Mouse (Mus musculus) CH12.LX (cell line): ENCODE data around the gene Myo1a. TPM values are rescaled to one million over a fixed set of nuclear protein-coding genes. Genes with fewer than 3 reads are reported as not detected.

Source experiments
- DNase-seq: peaks from one replicate; pipeline ENCODE4 v3.0.0-alpha.2; 2013; ENCODE audit errors: extremely low read depth
- H3K27ac ChIP-seq: 2 replicates; pipeline ENCODE4 v1.5.1; 2012; ENCODE audit warnings: low read depth, mild to moderate bottlenecking, control low read depth, moderate library complexity; ENCODE audit not compliant: insufficient read depth
- H3K27me3 ChIP-seq: replicated peaks from 2 replicates; pipeline ENCODE3; 2012; ENCODE audit warnings: inconsistent platforms
- H3K36me3 ChIP-seq, 2 experiments: replicated peaks in 1 of 2; 2 replicates each; pipeline versions ENCODE3 to v1.6.1; 2012; ENCODE audit warnings: inconsistent platforms in 1 of 2, low read length in 1 of 2, mild to moderate bottlenecking in 1 of 2, mixed read lengths in 1 of 2, moderate library complexity in 1 of 2; ENCODE audit not compliant: control insufficient read depth in 1 of 2, insufficient read depth in 1 of 2
- H3K4me1 ChIP-seq, 2 experiments: 2 replicates each; pipeline ENCODE4 v1.6.1; 2012; ENCODE audit warnings: inconsistent platforms in 1 of 2, moderate library complexity in 1 of 2; ENCODE audit not compliant: insufficient read depth in 2 of 2, control insufficient read depth in 1 of 2
- H3K4me2 ChIP-seq: 2 replicates; pipeline ENCODE4 v1.6.1; 2012; ENCODE audit warnings: low read depth, mild to moderate bottlenecking, control low read depth; ENCODE audit not compliant: poor library complexity, insufficient read depth, severe bottlenecking
- H3K4me3 ChIP-seq, 3 experiments: fragments of 150-350 bp in 1 of 3; sonication (generic) in 1 of 3; replicated peaks in 1 of 3; 2 replicates each; pipeline versions ENCODE3 to v1.5.1; 2011 to 2012; ENCODE audit warnings: low read depth in 2 of 3, low read length in 2 of 3, mild to moderate bottlenecking in 2 of 3, moderate library complexity in 2 of 3, control low read depth in 1 of 3, improper control_type of control experiment in 1 of 3, inconsistent platforms in 1 of 3, mixed read lengths in 1 of 3; ENCODE audit not compliant: poor library complexity in 1 of 3
- H3K79me2 ChIP-seq: replicated peaks from 2 replicates; pipeline ENCODE4 v1.6.1; 2012; ENCODE audit warnings: mild to moderate bottlenecking, moderate library complexity; ENCODE audit not compliant: control insufficient read depth, poor library complexity, insufficient read depth, severe bottlenecking; ENCODE audit errors: extremely low read depth
- H3K9ac ChIP-seq: 2 replicates; pipeline ENCODE4 v1.6.1; 2012; ENCODE audit warnings: low read depth, mild to moderate bottlenecking, control low read depth, moderate library complexity; ENCODE audit not compliant: insufficient read depth
- H3K9me3 ChIP-seq: replicated peaks from 2 replicates; pipeline ENCODE3; 2012; ENCODE audit warnings: low read length, inconsistent platforms, mixed read lengths
- BHLHE40 ChIP-seq: IDR thresholded peaks from 2 replicates; pipeline ENCODE4 v1.6.1; 2011; ENCODE audit warnings: mild to moderate bottlenecking, low read depth, low read length, improper control_type of control experiment
- CTCF ChIP-seq, 2 experiments: IDR thresholded peaks in 1 of 2; conservative IDR thresholded peaks in 1 of 2; 2 replicates each; pipeline ENCODE4 v1.5.1; 2011 to 2012; ENCODE audit warnings: low read depth in 2 of 2, low read length in 2 of 2, improper control_type of control experiment in 1 of 2, inconsistent platforms in 1 of 2, mild to moderate bottlenecking in 1 of 2, moderate library complexity in 1 of 2
- ELF1 ChIP-seq: IDR thresholded peaks from 2 replicates; pipeline ENCODE4 v1.6.1; 2014; ENCODE audit warnings: low read depth, mild to moderate bottlenecking, inconsistent platforms, low read length, improper control_type of control experiment
- EP300 ChIP-seq: IDR thresholded peaks from 2 replicates; pipeline ENCODE4 v1.6.1; 2011; ENCODE audit warnings: low read length, improper control_type of control experiment
- ETS1 ChIP-seq: conservative IDR thresholded peaks from 2 replicates; pipeline ENCODE4 v1.6.1; 2012; ENCODE audit warnings: low read depth, mild to moderate bottlenecking, inconsistent platforms, low read length, improper control_type of control experiment, moderate library complexity
- GABPA ChIP-seq: IDR thresholded peaks from 2 replicates; pipeline ENCODE4 v1.6.1; 2012; ENCODE audit warnings: low read depth, low read length, improper control_type of control experiment, inconsistent platforms; ENCODE audit not compliant: insufficient replicate concordance
- IRF4 ChIP-seq: IDR thresholded peaks from 2 replicates; pipeline ENCODE4 v1.6.1; 2014; ENCODE audit warnings: low read depth, mild to moderate bottlenecking, inconsistent platforms, low read length, improper control_type of control experiment
- JUND ChIP-seq: conservative IDR thresholded peaks from 2 replicates; pipeline ENCODE4 v1.6.1; 2011; ENCODE audit warnings: low read depth, low read length, improper control_type of control experiment
- KAT2A ChIP-seq: IDR thresholded peaks from 2 replicates; pipeline ENCODE4 v1.6.1; 2012; ENCODE audit warnings: low read length, improper control_type of control experiment, inconsistent platforms; ENCODE audit not compliant: insufficient replicate concordance
- MAFK ChIP-seq: IDR thresholded peaks from 2 replicates; pipeline ENCODE4 v1.6.1; 2011; ENCODE audit warnings: low read length, improper control_type of control experiment; ENCODE audit not compliant: insufficient replicate concordance
- MAX ChIP-seq: IDR thresholded peaks from 2 replicates; pipeline ENCODE4 v1.6.1; 2011; ENCODE audit warnings: low read length, improper control_type of control experiment
- MEF2A ChIP-seq: IDR thresholded peaks from 2 replicates; pipeline ENCODE4 v1.6.1; 2014; ENCODE audit warnings: low read depth, mild to moderate bottlenecking, inconsistent platforms, low read length, improper control_type of control experiment, borderline replicate concordance
- MYC ChIP-seq: IDR thresholded peaks from 2 replicates; pipeline ENCODE4 v1.6.1; 2011; ENCODE audit warnings: low read depth, mild to moderate bottlenecking, improper control_type of control experiment, low read length
- NELFE ChIP-seq: IDR thresholded peaks from 2 replicates; pipeline ENCODE4 v1.6.1; 2011; ENCODE audit warnings: low read depth, low read length, improper control_type of control experiment
- POLR2A ChIP-seq: IDR thresholded peaks from 2 replicates; pipeline ENCODE4 v1.6.1; 2011; ENCODE audit warnings: low read depth, mild to moderate bottlenecking, improper control_type of control experiment, low read length
- POLR2AphosphoS2 ChIP-seq: IDR thresholded peaks from 2 replicates; pipeline ENCODE4 v1.6.1; 2011; ENCODE audit warnings: low read depth, low read length, improper control_type of control experiment
- RCOR1 ChIP-seq: conservative IDR thresholded peaks from 2 replicates; pipeline ENCODE4 v1.6.1; 2012; ENCODE audit warnings: low read depth, mild to moderate bottlenecking, inconsistent platforms, low read length, improper control_type of control experiment
- SIN3A ChIP-seq: IDR thresholded peaks from 2 replicates; pipeline ENCODE4 v1.6.1; 2012; ENCODE audit warnings: low read length, improper control_type of control experiment, inconsistent platforms
- SMC3 ChIP-seq: IDR thresholded peaks from 2 replicates; pipeline ENCODE4 v1.6.1; 2011; ENCODE audit warnings: low read depth, low read length, improper control_type of control experiment
- TBP ChIP-seq: conservative IDR thresholded peaks from 2 replicates; pipeline ENCODE4 v1.6.1; 2011; ENCODE audit warnings: low read depth, low read length, improper control_type of control experiment
- TCF12 ChIP-seq: IDR thresholded peaks from 2 replicates; pipeline ENCODE4 v1.6.1; 2014; ENCODE audit warnings: low read depth, mild to moderate bottlenecking, inconsistent platforms, low read length, improper control_type of control experiment
- USF1 ChIP-seq: IDR thresholded peaks from 2 replicates; pipeline ENCODE4 v1.6.1; 2014; ENCODE audit warnings: low read depth, mild to moderate bottlenecking, inconsistent platforms, low read length, improper control_type of control experiment
- ZC3H11A ChIP-seq: IDR thresholded peaks from 2 replicates; pipeline ENCODE4 v1.6.1; 2012; ENCODE audit warnings: low read depth, mild to moderate bottlenecking, inconsistent platforms, low read length, improper control_type of control experiment
- ZMIZ1 ChIP-seq: IDR thresholded peaks from 2 replicates; pipeline ENCODE4 v1.6.1; 2012; ENCODE audit warnings: low read depth, mild to moderate bottlenecking, inconsistent platforms, low read length, improper control_type of control experiment
- ZNF384 ChIP-seq: IDR thresholded peaks from 2 replicates; pipeline ENCODE4 v1.6.1; 2012; ENCODE audit warnings: low read depth, low read length, improper control_type of control experiment, inconsistent platforms
- dilution Hi-C: fragments of 300-500 bp; cut with MboI; formaldehyde crosslinking; loops from 2 replicates; pipeline ENCODE4 v1.14.3; 2020; ENCODE audit warnings: low sequenced_read_pairs; ENCODE audit not compliant: extremely low pct_unique_long_range_greater_than_20kb, extremely low pct_ligation_motif_present
- in situ Hi-C: fragments of 300-500 bp; cut with MboI; formaldehyde crosslinking; loops from 3 replicates; pipeline ENCODE4 v1.14.3; 2019; ENCODE audit warnings: low sequenced_read_pairs, low pct_ligation_motif_present, low pct_unique_long_range_greater_than_20kb, mixed read lengths
- polyA plus RNA-seq: library from polyadenylated mRNA; unstranded; fragments of >175 nt; gene quantifications from 2 replicates; pipeline ENCODE4 v1.2.1, GENCODE M21; 2012; ENCODE audit warnings: low read depth; ENCODE audit not compliant: insufficient read length
- total RNA-seq, 2 experiments: library from RNA; depleted of rRNA; stranded (reverse); fragments of 300-350 nt in 1 of 2; fragments of >200 nt in 1 of 2; gene quantifications; 2 replicates each; pipeline ENCODE4 v1.2.3; 2012 to 2014

Gene Myo1a
- total and polyA plus RNA-seq, 3 experiments, result 0.08 to 2.3 (median 0.36) TPM

DNA sequence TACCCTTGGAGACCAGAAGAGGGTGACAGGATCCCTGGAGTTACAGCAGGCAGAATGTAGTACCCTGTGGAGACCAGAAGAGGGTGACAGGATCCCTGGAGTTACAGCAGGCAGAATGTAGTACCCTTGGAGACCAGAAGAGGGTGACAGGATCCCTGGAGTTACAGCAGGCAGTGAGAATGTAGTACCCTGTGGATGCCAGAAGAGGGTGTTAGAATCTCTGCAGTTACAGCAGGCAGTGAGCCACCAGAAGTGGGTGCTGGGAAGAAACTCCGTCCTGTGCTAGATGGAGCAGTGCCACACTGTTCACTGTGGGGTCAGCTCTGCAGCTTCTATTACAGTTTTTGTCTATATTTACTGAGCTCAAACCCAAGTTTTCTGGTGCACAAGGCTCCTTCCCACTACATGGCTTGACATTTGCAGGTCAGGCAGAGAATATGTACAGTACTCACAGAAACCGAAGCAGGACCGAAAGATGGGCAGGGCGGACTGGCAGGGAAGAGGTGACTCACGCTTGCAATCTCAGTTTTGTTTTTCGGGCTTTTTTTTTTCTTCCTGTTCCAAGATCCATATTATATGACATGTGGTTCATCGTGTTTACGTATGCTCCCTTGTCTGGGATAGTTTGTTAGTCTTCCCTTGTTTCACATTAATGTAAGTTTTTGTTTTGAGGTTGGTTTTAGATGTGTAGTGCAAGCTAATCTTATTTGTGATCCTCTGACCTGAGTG is 30.0 kb upstream of the Myo1a start (continued):
- TF ChIP-seq ZMIZ1 (no peak), NELFE (peak; percentile 81), MAX (peak; percentile 21; the same call in 1 of the 2 replicates), ETS1 (peak; percentile 17; the same call in 1 of the 2 replicates), USF1 (no peak), ELF1 (0 out of 2 replicates have a peak, but pooled peaks have one; percentile 43), SMC3 (peak; percentile 86), KAT2A (no peak)
- TF ChIP-seq, all 38 proteins: peak for 25

DNA sequence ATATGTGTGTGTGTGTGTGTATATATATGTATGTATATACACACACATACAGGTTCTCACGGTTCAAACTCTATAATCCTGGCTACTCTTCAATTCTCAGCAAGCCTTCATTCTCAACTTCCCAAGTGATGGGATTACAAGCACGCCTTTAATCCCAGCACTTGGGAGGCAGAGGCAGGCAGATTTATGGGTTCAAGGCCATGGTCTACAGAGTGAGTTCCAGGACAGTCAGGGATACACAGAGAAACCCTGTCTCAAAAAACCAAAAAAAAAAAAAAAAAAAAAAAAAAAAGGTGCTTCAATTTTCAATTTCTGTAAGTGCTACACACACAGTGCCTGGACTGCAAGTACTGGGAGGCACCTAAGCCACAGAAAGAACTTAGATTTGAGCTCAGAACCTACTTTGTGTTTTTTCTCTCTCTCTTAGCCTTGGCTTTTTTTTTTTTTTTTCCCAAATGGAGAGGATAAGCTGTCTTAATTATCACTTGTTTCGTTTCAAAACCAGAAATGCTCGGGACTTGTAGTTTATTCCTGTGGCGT is 29.0 kb upstream of the Myo1a start:
- H3K27ac ChIP-seq, result no peak overlapping the region

DNA sequence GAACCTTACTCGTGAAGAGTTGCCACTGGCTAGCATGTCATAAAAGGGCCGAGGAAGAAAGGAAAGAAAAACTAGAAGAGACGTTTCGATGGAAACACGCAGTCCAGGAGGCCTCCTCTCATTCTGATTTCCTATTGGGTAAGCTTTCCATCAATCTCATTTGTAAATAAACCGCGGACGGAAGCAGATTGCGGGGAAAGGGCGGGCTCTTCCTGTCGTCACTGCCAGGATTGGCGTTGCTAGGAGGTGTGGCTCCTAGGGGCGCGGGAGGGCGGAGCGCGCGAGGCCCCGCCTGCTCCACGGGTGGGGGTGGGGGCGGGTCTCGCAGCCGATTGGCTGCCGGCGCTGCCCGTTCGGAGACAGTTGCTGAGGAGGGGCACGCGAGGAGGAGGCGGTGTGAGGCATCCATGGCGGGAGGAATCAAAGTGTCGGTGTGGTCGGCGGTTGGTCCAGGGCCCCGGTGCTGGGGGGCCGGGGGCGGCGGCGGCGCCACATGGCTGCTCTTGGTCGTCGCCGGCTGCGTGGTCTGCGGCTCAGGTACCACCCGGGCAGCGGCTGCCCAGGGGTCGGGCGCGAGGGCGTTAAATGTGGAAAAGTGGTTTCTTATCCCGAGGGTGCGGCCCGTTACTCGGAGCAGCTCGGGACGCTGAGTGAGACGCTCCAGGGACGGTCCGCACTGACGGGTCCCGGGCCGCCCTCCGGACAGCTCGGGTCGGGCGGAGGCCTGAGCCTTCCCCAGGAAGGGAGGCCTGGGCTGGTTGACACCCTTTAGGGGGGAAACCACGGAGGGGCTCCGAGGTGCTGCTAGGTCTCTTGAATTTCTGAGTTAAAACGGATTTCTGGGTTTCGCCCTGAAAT is 28.1 kb upstream of the Myo1a start:
- Histone ChIP-seq H3K36me3 (peaks cover 0 to 15% of the 10 kb centered on the region in 2 experiments), H3K9me3 (no peaks in the 10 kb centered on the region), H3K27me3 (no peaks in the 10 kb centered on the region), H3K4me2 (peak overlapping the region; percentile 96), H3K79me2 (peaks cover 7% of the 10 kb centered on the region), H3K4me3 (peak overlapping the region; percentile 80 to 98 (median 83)), H3K27ac (peak overlapping the region; percentile 40; the same call in 1 of the 2 replicates), H3K4me1 (peaks cover 2 to 21% of the 10 kb centered on the region in 2 experiments; a peak in 2 of 4 replicates), H3K9ac (peak overlapping the region; percentile 87)
- in situ Hi-C loops (loop anchor here (10.0 kb wide), 1 partner anchor 58 kb away; the partner anchor contains the start of gene Zbtb39), dilution Hi-C loops (no loop called here)
- DNase-seq, result peak; percentile 99
- TF ChIP-seq TBP, result peak; percentile 83
- TF ChIP-seq BHLHE40, result peak; percentile 62
- TF ChIP-seq JUND, result no peak
- TF ChIP-seq SIN3A, result peak; percentile 95
- TF ChIP-seq MAFK, result no peak
- TF ChIP-seq POLR2AphosphoS2, result no peak
- TF ChIP-seq USF1, result no peak
- no peak for TF ChIP-seq RCOR1
- TF ChIP-seq IRF4, result no peak
- TF ChIP-seq ZNF384, result no peak
- no peak for TF ChIP-seq ZC3H11A
- TF ChIP-seq POLR2A, result peak; percentile 79
- no peak for TF ChIP-seq MYC
- TF ChIP-seq TCF12, result 0 out of 2 replicates have a peak, but pooled peaks have one; percentile 40
- TF ChIP-seq CTCF (conservative IDR thresholded peaks at IDR 0.05 in 1 of 2, IDR thresholded peaks at IDR 0.05 in 1 of 2; ENCODE audit: low read depth in 2 of 2, low read length in 2 of 2), result no peak
- no peak for TF ChIP-seq GABPA
- peak; percentile 56; the same call in 1 of the 2 replicates for TF ChIP-seq KAT2A
- TF ChIP-seq EP300, result no peak

More for the DNA sequence above, 29.0 kb upstream of the Myo1a start:
- peaks cover 0 to 10% of the 10 kb centered on the region in 2 experiments for H3K36me3 ChIP-seq
- DNase-seq, result no peak
- in situ Hi-C loops, result loop anchor here (10.0 kb wide), 1 partner anchor 59 kb away; the partner anchor contains the start of gene Zbtb39
- H3K9ac ChIP-seq, result peak overlapping the region; percentile 87
- H3K4me2 ChIP-seq, result peak overlapping the region; percentile 62
- peaks cover 2 to 15% of the 10 kb centered on the region in 2 experiments; a peak in 2 of 4 replicates for H3K4me1 ChIP-seq
- no peaks in the 10 kb centered on the region for H3K27me3 ChIP-seq
- TF ChIP-seq MEF2A (no peak), ETS1 (no peak), GABPA (no peak), IRF4 (0 out of 2 replicates have a peak, but pooled peaks have one; percentile 24), ELF1 (no peak), ZNF384 (peak; percentile 69)
- H3K9me3 ChIP-seq, result no peaks in the 10 kb centered on the region
- peaks cover 6% of the 10 kb centered on the region for H3K79me2 ChIP-seq
- peak overlapping the region; percentile 58 to 98 (median 83) for H3K4me3 ChIP-seq
- dilution Hi-C loops, result no loop called here
